Mouse (Mus musculus) embryonic facial prominence, embryonic 15.5 days (tissue): Measurements from ENCODE around the gene Ptk6. TPM values are rescaled to one million over a fixed set of nuclear protein-coding genes. Genes with fewer than 3 reads are reported as not detected.
A peak's percentile ranks its signal among the peaks of the same experiment; 100 is the strongest.

Source experiments
- ATAC-seq: fragments of 200-750 bp; cut with Nextera tagmentation; 2 replicates; pipeline ENCODE4 v1.8.0; 2017; ENCODE audit warnings: low read depth, moderate TSS enrichment; ENCODE audit not compliant: insufficient number of reproducible peaks, low FRiP score, low TSS enrichment
- H3K27ac ChIP-seq: fragments of 300-500 bp; sonication (generic); replicated peaks from 2 replicates; pipeline ENCODE4 v1.5.1; 2015; ENCODE audit warnings: mild to moderate bottlenecking, inconsistent platforms
- H3K27me3 ChIP-seq: fragments of 300-500 bp; sonication (generic); 2 replicates; pipeline ENCODE4 v1.6.1; 2015; ENCODE audit warnings: inconsistent platforms
- H3K36me3 ChIP-seq: fragments of 300-500 bp; sonication (generic); 2 replicates; pipeline ENCODE4 v1.6.1; 2015; ENCODE audit warnings: mild to moderate bottlenecking, inconsistent platforms
- H3K4me1 ChIP-seq: fragments of 300-500 bp; sonication (generic); 2 replicates; pipeline ENCODE4 v1.6.1; 2015; ENCODE audit warnings: inconsistent platforms
- H3K4me2 ChIP-seq: fragments of 300-500 bp; sonication (generic); replicated peaks from 2 replicates; pipeline ENCODE4 v1.6.1; 2015; ENCODE audit warnings: mild to moderate bottlenecking, inconsistent platforms
- H3K4me3 ChIP-seq: fragments of 300-500 bp; sonication (generic); replicated peaks from 2 replicates; pipeline ENCODE4 v1.5.1; 2015; ENCODE audit warnings: mild to moderate bottlenecking, inconsistent platforms
- H3K9ac ChIP-seq: fragments of 300-500 bp; sonication (generic); 2 replicates; pipeline ENCODE4 v1.6.1; 2015; ENCODE audit warnings: inconsistent platforms
- H3K9me3 ChIP-seq: fragments of 300-500 bp; sonication (generic); replicated peaks from 2 replicates; pipeline ENCODE4 v1.6.1; 2016; ENCODE audit warnings: inconsistent platforms
- WGBS: fragments of 180-500 bp; shearing (Covaris S2); methylation state at CpG from one replicate; pipeline ENCODE4 v1.1.7; 2015; 5-methylcytosine and 5-hydroxymethylcytosine counted together
- polyA plus RNA-seq: library from polyadenylated mRNA; unstranded; fragments of >200 nt; fragmentation: Nextera tagmentation; extraction: Ambion mirVana; gene quantifications from 2 replicates; pipeline ENCODE4 v1.2.1, GENCODE M21; 2015

Ptk6 gene
- polyA plus RNA-seq, 1 experiment from 2014 or later = 1.5 TPM

GRCm38 (mm10) chr2:181237251-181238014, 34.8 kb upstream of the Ptk6 start:
- H3K27me3 ChIP-seq = no peaks in the 10 kb centered on the region
- no peaks in the 10 kb centered on the region for H3K9me3 ChIP-seq
- no peak for ATAC-seq
- 88% methylated on average over 17 of the region's 17 CpGs for whole genome bisulfite sequencing
- H3K27ac ChIP-seq = no peak overlapping the region
- H3K4me3 ChIP-seq = no peak overlapping the region
- no peak overlapping the region for H3K4me2 ChIP-seq
- no peak overlapping the region for H3K9ac ChIP-seq
- H3K36me3 ChIP-seq = 0 out of 2 replicates have a peak, but pooled peaks cover 3% of the 10 kb centered on the region
- peaks cover 10% of the 10 kb centered on the region for H3K4me1 ChIP-seq

DNA sequence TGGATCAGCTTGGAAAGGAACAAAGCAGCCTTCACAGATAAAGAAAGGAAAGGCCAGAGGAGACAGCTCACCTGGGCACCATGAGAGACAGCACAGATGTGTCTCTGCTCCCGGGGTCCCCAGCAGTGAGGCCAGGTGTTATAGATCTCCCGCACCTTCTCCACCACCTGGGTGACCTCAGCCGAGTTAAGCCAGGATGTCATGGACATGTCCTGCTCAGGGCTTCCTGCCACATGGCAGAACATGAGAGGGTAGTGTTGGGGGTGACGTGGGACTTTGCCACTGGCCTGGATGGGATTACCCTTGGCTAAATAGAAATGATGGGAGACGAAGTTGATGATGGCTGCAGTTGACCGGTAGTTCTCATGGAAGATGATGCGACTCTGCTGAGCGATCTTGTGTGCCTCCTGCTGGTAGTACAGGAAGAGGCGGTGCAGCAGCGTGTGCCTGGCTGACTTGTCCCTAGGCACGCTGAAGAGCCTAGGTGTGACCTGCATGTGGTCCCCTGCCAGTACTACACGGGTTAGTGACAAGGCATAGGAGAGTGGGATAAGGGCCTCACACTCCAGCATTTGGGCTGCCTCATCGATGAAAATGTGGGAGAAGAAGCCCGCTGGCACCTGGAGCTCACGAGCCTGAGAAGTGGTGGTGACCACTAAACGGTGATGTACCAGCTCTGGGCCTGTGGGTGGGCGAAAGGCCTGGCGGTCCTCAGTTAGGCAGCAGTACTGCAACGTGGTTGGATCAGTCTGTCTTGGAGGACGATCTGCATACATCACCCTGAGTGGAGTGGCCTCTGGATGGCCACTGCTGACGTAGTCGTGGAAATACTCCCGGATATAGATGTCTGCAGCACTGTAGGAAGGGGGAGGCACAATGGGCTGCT, 33.3 kb upstream of the Ptk6 start:
- no peak overlapping the region for H3K9ac ChIP-seq
- H3K4me1 ChIP-seq = no peaks in the 10 kb centered on the region
- H3K27me3 ChIP-seq = no peaks in the 10 kb centered on the region
- H3K36me3 ChIP-seq = 0 out of 2 replicates have a peak, but pooled peaks cover 3% of the 10 kb centered on the region
- 84% methylated on average over 23 of the region's 23 CpGs for WGBS
- no peaks in the 10 kb centered on the region for H3K9me3 ChIP-seq
- H3K4me2 ChIP-seq = no peak overlapping the region
- no peak for ATAC-seq
- H3K4me3 ChIP-seq = no peak overlapping the region
- no peak overlapping the region for H3K27ac ChIP-seq

DNA sequence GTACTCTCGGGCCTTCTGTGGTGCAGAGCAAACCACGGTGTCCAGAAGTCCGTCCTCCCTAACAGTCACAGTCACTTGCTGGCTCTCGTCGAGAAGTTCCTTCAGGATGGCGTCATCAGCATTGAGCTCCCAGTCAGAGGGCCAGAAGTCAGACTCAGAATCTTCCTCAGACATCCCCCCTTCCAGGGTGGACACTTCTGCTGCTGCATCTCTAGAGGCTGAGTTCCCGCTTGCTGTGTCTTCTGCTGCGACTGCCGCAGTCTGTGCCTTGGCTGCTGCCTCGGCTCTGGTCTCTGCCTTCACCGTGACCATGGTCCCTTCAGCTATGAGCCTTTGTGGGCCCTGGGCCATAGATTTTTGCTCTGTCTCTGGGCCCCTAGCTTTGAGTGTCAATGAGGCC, 32.1 kb upstream of the Ptk6 start:
- Histone ChIP-seq H3K4me2 (no peak overlapping the region), H3K36me3 (0 out of 2 replicates have a peak, but pooled peaks cover 3% of the 10 kb centered on the region), H3K27me3 (no peaks in the 10 kb centered on the region), H3K4me3 (no peak overlapping the region), H3K9me3 (no peaks in the 10 kb centered on the region), H3K9ac (no peak overlapping the region), H3K4me1 (no peaks in the 10 kb centered on the region), H3K27ac (no peak overlapping the region)
- no peak for ATAC-seq
- 86% methylated on average over 11 of the region's 11 CpGs for WGBS

DNA sequence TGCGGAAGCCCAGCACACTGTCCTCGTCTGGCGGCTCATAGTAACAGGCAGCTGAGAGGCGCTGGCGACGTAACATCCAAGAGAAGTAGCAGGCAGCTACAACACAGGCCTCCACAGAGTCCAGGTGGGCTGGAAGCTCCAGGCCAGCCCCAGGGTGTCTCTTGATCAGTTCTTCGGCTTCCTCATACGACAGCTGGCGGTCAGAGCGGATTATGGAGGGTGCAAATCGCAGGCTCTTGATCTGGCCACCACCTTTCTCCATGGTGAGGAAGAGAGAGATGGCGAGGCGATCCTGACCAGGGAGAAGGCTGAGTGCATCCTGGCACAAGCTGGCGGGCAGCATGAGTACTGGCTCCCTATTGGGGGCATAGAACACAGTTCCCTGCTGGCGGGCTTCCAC, 30.9 kb upstream of the Ptk6 start:
- Histone ChIP-seq H3K36me3 (0 out of 2 replicates have a peak, but pooled peaks cover 4% of the 10 kb centered on the region), H3K4me1 (no peaks in the 10 kb centered on the region), H3K27me3 (no peaks in the 10 kb centered on the region), H3K4me2 (no peak overlapping the region), H3K9me3 (no peaks in the 10 kb centered on the region), H3K27ac (no peak overlapping the region), H3K9ac (no peak overlapping the region), H3K4me3 (no peak overlapping the region)
- ATAC-seq = no peak
- WGBS = 86% methylated on average over 15 of the region's 15 CpGs

GRCm38 (mm10) chr2:181231171-181231570, 28.6 kb upstream of the Ptk6 start:
- H3K4me2 ChIP-seq = no peak overlapping the region
- no peak for ATAC-seq
- no peaks in the 10 kb centered on the region for H3K9me3 ChIP-seq
- no peak overlapping the region for H3K27ac ChIP-seq
- H3K4me3 ChIP-seq = no peak overlapping the region
- no peak overlapping the region for H3K9ac ChIP-seq
- no peaks in the 10 kb centered on the region for H3K4me1 ChIP-seq
- 80% methylated on average over 20 of the region's 20 CpGs for WGBS
- no peaks in the 10 kb centered on the region for H3K27me3 ChIP-seq
- H3K36me3 ChIP-seq = 0 out of 2 replicates have a peak, but pooled peaks cover 3% of the 10 kb centered on the region

DNA sequence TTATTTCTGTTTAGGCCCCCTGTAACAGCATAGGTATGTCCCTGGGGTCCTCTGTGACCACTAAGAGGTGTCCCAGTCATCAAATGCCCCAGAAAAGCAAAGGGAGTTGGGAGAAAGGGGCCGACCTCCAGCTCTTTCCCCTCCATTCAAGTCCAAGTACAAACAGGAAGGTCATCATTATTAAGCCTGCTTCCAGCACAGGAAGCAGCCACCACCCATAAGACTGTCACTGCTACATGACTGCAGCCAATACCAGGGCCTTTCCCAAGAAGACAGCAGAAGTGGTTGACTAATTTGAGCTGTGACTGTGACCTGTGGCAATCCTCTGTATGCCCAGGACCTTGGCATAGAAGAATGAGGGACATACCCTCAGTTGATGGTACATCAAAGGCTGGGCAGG, 25.7 kb upstream of the Ptk6 start:
- H3K9me3 ChIP-seq = no peaks in the 10 kb centered on the region
- no peak for ATAC-seq
- H3K27ac ChIP-seq = no peak overlapping the region
- no peak overlapping the region for H3K4me3 ChIP-seq
- H3K4me1 ChIP-seq = no peaks in the 10 kb centered on the region
- no peak overlapping the region for H3K9ac ChIP-seq
- no peak overlapping the region for H3K4me2 ChIP-seq
- 0 out of 2 replicates have a peak, but pooled peaks cover 3% of the 10 kb centered on the region for H3K36me3 ChIP-seq
- 60% methylated on average over 1 of the region's 1 CpGs for WGBS
- H3K27me3 ChIP-seq = no peaks in the 10 kb centered on the region

DNA sequence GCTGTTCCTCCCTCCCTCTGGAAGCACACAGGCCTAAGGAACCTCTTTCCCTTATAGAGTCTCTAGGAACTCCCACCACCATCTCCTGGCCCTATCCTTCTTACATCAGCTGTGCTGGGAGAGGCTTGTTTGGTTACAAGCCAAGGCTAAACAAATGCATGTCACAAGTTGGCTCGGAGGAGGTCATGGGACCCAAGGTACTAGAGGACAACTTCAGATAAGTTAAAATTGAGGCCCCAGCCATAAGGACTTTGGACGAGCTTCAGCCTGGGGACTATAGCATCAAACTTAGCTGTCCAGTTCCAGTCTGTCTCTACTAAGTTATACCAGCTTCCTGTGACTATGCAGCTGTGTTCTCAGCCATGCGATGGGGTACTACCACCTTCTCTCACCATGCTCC, 24.5 kb upstream of the Ptk6 start:
- no peak for ATAC-seq

GRCm38 (mm10) chr2:181224994-181225393, 22.4 kb upstream of the Ptk6 start:
- no peak overlapping the region for H3K4me2 ChIP-seq
- no peak overlapping the region for H3K27ac ChIP-seq
- no peak for ATAC-seq
- H3K9ac ChIP-seq = no peak overlapping the region
- H3K4me3 ChIP-seq = no peak overlapping the region
- 84% methylated on average over 2 of the region's 2 CpGs for WGBS
- H3K4me1 ChIP-seq = peaks cover 6% of the 10 kb centered on the region
- 0 out of 2 replicates have a peak, but pooled peaks cover 3% of the 10 kb centered on the region for H3K36me3 ChIP-seq
- no peaks in the 10 kb centered on the region for H3K9me3 ChIP-seq
- H3K27me3 ChIP-seq = no peaks in the 10 kb centered on the region

More for the DNA sequence above, 24.5 kb upstream of the Ptk6 start:
- Histone ChIP-seq H3K4me1 (no peaks in the 10 kb centered on the region), H3K4me2 (no peak overlapping the region), H3K9ac (no peak overlapping the region), H3K36me3 (0 out of 2 replicates have a peak, but pooled peaks cover 3% of the 10 kb centered on the region), H3K4me3 (no peak overlapping the region), H3K27ac (no peak overlapping the region), H3K9me3 (no peaks in the 10 kb centered on the region), H3K27me3 (no peaks in the 10 kb centered on the region)
- 84% methylated on average over 3 of the region's 3 CpGs for WGBS

DNA sequence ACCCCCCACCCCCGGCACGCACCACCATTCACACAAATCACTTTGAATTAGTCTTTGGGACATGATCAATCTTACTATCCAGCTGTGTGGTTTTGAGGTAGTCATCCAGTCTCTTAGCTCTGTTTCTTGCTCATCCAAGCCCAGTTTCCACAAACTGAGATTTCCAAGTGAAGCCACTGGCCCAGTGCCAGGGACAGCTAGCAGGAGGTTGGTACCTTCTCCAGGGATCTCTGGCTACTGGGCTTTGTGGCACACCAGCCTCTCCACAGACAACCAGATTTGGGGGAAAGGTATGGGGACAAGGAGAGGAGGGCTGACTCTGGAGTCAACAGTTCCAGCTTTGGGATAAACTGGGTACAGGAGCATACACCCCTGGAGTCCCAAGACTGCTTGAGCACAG, 17.8 kb upstream of the Ptk6 start:
- no peaks in the 10 kb centered on the region for H3K9me3 ChIP-seq
- H3K4me1 ChIP-seq = peaks cover 13% of the 10 kb centered on the region
- ATAC-seq = no peak
- H3K36me3 ChIP-seq = no peaks in the 10 kb centered on the region
- no peak overlapping the region for H3K9ac ChIP-seq
- H3K4me2 ChIP-seq = peak overlapping the region; percentile 60
- no peaks in the 10 kb centered on the region for H3K27me3 ChIP-seq
- peak overlapping the region; percentile 34 for H3K4me3 ChIP-seq
- H3K27ac ChIP-seq = peak overlapping the region; percentile 30; the same call in 1 of the 2 replicates
- WGBS = 29% methylated on average over 2 of the region's 2 CpGs

DNA sequence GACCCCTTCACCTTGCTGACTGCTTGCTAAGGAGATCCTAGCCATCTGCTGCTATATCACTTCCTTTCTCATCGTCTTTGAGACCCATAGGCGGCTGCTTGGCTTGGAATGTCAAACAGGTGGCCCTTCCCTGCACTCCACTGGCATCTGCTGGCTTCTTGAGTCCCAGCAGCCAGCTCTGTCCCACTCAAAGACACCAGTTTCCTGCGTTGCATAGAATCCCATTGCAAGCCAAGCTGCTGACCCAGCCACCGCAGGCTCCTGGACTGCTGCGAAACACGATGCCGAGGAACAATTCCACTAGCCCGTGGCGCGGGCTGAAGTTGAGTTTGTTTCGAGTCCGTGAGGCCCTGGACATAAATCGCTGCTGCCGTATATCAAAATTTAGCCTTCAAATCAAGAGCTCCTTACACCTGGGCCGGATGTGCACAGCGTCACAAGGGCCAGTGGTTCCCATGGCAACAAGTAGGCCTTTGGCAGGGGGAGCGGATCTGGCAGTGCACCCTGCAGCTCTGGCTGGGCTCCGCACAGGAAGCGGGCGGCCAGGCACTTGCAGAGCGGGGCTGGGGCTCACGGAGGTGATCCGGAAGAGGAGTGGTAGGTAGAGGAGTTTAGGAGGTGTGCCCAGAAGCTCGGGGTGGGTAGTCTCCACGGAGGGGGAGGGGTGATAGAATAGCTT, 17.1 kb upstream of the Ptk6 start, which contains the start of gene Fndc11:
Fndc11 (plus strand) TSS at position 476 of the 679 bp plus-strand sequence.
- Histone ChIP-seq H3K4me3 (peak within 1 kb of the TSS; percentile 34), H3K27ac (peak within 1 kb of the TSS; percentile 34; the same call in 1 of the 2 replicates), H3K4me1 (peaks cover 13% of the 10 kb centered on the region), H3K27me3 (0 out of 2 replicates have a peak, but pooled peaks cover 4% of the 10 kb centered on the region), H3K36me3 (no peaks in the 10 kb centered on the region), H3K4me2 (peak within 1 kb of the TSS; percentile 60), H3K9ac (no peak within 1 kb of the TSS), H3K9me3 (no peaks in the 10 kb centered on the region)
- WGBS = 2% methylated on average over 25 of the region's 25 CpGs
- ATAC-seq = peak; percentile 87
